Mouse (Mus musculus) CH12F3 (cell line): Measurements from ENCODE around the gene Evl.

Experiments used
- in situ Hi-C: fragments of 300-500 bp; cut with MboI; formaldehyde crosslinking; loops from 2 replicates; pipeline ENCODE4 v1.14.3; 2020; ENCODE audit warnings: low sequenced_read_pairs

Gene Evl

DNA sequence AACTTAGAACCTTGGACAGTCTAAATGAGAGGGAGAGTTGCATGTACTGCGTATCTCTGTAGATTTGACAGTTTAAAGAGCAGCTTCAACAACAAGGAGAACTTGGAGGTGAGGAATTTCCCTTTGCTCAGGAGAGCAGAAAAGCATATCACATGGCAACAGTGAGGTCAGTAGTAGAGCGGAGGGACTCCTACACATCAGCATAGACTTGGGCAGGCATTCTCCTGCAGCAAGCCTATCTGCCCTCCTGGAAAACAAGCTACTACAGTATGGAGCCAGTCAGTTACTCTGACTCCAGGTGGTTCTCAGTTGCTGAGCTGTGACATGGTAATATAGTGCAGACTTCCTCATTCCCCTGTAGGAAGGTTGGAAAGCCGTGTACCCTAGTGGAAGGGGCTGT, 87.5 kb downstream of the Evl start:
- in situ Hi-C loops, result no loop called here

DNA sequence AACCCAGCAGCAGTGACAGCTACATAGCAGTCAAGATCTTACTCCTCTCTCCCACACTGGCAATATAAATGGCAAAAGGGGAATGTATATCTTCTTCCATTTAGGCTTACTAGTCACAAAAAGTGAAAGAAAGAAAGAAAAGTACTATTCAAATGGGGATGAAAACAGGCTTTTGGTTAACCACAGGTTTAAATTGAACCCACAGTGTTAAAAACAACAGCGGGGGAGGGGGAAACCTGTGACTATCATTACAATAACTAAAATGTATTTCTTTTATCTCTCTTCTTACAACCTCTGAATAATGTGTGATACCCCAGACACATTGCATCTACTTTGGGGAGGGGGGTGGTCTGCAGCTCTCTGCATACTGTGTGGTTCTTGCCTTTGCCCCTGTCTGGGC, 91.7 kb downstream of the Evl start:
- in situ Hi-C loops, result no loop called here

GRCm38 (mm10) chr12:108647784-108648183, 93.3 kb downstream of the Evl start:
- in situ Hi-C loops, result no loop called here

DNA sequence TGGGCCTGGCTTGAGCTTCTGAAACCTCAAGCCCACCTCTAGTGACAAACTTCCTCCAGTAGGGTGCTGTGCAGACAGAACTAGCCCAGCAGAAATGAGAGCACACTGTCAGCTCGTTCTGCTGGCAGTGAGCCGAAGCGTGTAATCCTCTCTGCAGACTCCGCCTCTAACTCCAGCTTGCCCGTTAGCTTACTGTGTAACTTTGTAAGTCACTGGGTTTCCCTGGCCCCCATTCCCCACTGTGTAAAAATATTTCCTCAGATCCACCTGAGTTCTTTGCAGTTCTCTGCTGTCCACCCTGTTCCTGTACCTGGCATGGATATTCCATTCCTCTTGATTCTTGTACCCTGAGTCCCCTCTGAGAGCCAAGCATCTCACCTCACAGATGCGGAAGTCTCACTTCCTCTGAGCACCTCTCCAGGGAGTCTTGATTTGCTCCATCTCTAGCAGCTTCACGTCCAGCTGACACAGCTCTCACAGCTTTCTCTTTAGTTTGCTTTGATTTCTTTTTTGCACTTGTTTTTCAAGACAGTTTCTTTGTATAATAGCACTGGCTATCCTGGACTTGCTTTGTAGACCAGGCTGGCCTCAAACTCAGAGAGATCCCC, 96.6 kb downstream of the Evl start:
- in situ Hi-C loops, result no loop called here

DNA sequence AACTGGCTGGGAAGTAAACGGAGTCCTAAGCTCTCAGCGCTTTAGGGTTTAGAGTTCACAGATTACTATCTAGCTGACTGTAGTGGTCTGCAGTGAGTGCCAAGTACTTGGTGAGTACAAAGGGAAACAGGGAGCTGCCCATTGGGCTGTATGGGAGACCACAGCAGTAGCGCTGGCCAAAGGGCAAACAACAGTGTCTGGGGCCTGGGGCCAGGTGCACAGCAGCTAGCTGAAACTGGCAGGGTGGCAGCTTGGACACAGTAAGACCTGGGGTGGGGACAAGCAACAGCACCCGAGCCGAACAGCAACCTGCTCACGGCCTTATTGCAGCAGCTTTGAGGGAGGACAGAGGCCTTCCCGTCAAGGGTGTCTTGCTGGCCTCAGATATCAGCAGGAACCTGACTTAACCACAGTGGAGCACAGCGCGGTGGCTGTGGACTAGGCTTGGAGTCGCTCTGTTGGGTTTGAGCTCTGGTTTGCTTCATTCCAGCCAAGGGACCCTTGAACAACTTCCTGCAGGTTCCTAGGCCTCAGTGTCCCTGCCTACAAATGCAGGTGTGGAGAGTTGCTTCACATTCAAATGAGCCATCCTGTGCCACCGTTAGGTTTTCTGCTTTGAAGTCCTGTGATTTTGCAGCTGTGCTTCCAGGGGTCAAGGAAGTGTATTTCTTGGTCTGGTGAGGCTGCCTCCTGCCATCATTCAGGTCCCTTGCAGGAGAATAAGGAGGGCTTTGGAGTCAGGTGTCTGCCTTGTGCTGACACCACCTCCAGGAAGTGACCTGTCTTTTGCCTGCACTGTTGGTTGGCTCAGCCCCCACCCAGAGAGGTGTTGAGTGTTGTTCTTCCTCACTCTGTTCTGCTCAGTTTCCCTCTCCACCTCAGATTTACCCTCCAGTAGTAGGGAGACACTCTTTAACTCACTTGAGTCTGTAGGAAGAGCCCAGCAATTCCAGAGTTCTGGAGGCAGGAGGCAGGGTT, 99.1 kb downstream of the Evl start:
- in situ Hi-C loops, result no loop called here

DNA sequence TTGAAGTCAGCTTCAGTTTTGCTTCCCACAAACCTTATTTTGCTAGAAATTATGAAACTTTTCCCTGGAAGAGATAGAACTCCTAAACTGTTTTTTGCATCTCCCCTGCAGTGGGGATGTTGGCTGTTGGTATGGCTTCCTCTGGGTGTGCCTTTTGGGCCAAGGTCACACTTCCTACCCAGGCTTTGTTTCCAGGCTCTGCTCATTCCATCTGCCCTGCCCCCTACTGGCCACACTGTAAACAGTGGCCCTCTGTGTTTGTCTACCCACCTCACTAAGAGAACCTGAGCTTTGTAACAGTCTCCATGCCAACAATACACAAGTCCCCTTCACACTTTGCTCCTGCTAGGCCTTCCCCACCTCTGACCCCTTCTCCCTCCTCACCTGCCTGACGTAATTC, 102.8 kb downstream of the Evl start:
- in situ Hi-C loops, result no loop called here

DNA sequence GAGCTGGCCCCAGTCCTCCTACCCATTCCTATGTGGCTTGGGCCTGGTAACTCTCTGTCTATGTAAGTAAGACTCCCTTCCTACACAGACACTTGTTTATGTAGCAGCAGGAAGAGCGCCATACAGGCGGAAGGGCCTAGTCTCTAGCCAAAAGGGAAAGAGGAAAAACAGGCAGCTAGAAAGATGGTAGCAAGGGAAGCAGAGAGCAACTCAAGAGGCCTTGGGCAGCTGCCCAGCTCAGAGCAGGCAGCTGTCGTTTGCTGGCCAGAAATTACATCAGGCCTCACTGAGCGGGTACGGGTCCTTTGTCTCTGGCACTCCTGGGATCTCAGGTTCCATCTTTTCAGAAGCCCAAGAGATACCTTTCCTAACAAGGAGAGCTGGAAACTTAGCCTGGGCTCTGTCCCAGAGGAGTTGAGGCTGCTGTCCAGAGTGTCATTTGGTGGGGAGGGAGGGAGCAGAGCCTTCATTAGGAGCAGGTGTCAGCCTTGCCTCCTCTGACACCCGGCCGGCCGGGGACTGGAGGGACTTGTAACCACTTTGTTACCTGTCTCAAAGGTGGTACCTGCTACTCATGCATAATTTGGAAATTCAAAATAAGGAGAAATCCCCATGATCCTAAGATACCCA, 114.2 kb downstream of the Evl start:
- in situ Hi-C loops, result no loop called here

GRCm38 (mm10) chr12:108671541-108671940, 117.0 kb downstream of the Evl start:
- in situ Hi-C loops, result no loop called here

- in situ Hi-C loops, result no loop called here
Observed at GRCm38 (mm10) chr12:108672908-108673307, 118.4 kb downstream of the Evl start.

GRCm38 (mm10) chr12:108673546-108673945, 119.0 kb downstream of the Evl start:
- in situ Hi-C loops, result no loop called here

GRCm38 (mm10) chr12:108674502-108674901, 120.0 kb downstream of the Evl start:
- in situ Hi-C loops, result no loop called here

GRCm38 (mm10) chr12:108674916-108675315, 120.4 kb downstream of the Evl start:
- in situ Hi-C loops, result no loop called here

GRCm38 (mm10) chr12:108675614-108676401, 121.3 kb downstream of the Evl start:
- in situ Hi-C loops, result no loop called here

GRCm38 (mm10) chr12:108677116-108677515, 122.6 kb downstream of the Evl start:
- in situ Hi-C loops, result no loop called here

- in situ Hi-C loops, result no loop called here
Observed at GRCm38 (mm10) chr12:108678366-108678765, 123.8 kb downstream of the Evl start.

GRCm38 (mm10) chr12:108680861-108681260, 126.3 kb downstream of the Evl start:
- in situ Hi-C loops, result no loop called here

- in situ Hi-C loops, result no loop called here
Observed at GRCm38 (mm10) chr12:108682240-108683023, 127.9 kb downstream of the Evl start.

DNA sequence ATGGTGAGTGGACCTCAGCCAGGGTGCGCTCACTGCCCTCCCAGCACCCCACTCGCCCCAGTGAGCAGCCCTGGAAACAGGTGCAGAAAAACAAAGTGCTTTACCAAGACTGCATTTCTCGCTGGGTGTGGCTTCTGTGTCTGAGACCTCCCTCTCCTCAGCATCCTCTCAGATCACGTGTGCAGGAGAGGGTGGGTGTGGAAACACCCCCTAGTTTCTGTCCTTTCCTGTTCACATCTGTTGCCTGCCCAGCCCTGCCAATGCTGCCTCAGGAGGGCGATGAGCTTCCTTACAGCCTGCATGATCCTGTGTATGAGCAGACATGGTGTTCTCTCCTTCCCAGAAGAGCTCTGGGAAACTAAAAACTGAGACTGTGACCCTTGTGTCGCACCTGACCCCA, 131.9 kb downstream of the Evl start:
- in situ Hi-C loops, result no loop called here

DNA sequence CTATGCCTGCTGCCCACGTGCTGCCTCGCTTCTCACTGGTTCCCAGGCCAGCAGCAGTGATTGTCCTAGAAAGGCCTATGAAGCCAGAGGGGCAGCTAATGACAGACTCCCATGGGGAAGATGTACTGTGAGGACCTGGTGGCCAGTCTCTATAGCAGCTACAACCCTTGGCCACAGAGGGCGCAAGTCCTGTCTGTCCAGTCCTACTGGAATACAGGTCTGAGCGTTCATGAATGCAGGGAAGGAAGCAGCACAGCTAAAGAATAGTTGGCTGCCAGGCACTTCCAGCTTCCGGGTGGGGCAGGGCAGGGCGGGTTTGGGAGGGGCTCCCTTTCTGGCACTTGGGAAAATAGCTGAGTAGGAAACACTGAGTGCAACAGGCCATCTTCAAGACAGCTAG, 132.4 kb downstream of the Evl start:
- in situ Hi-C loops, result no loop called here

DNA sequence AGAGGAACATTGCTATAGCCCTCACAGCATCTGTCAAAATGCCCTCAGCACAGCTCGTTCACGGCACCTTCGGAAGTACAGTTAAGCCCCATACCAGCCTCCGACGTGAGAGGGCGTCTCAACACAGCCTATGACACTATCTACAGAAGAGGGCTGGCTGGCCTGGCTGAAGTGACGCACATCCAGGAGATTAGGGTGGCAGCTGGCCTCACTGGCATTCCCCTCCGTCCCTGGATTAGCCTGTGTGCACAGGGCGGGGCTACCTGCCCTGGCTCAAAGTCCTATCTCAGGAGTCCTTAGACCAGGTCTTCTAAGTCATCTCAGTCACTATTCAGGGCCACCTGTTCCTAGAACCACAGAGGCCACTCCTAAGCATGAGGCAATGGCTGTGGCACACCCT, 134.6 kb downstream of the Evl start:
- in situ Hi-C loops, result no loop called here
